Mouse (Mus musculus) brown adipose tissue, adult 24 weeks (tissue): ENCODE results near the gene Mex3b. TPM values are rescaled to one million over a fixed set of nuclear protein-coding genes. Genes with fewer than 3 reads are reported as not detected.

Experiments used
- H3K27ac ChIP-seq: fragments of 200-500 bp; replicated peaks from 2 replicates; pipeline ENCODE4 v1.5.1; 2012; ENCODE audit warnings: low read depth, mild to moderate bottlenecking, low read length
- H3K4me1 ChIP-seq: fragments of 200-500 bp; 2 replicates; pipeline ENCODE4 v1.6.1; 2012; ENCODE audit warnings: low read length, mixed read lengths; ENCODE audit not compliant: control insufficient read depth, insufficient read depth, insufficient read length
- H3K4me3 ChIP-seq: fragments of 200-500 bp; 2 replicates; pipeline ENCODE4 v1.5.1; 2012; ENCODE audit warnings: low read depth, mild to moderate bottlenecking, low read length, moderate library complexity; ENCODE audit not compliant: insufficient read depth
- polyA plus RNA-seq: library from polyadenylated mRNA; stranded (reverse); fragments of >200 nt; gene quantifications from 2 replicates; pipeline ENCODE4 v1.2.4, GENCODE M21; 2012; ENCODE audit not compliant: missing spikeins, insufficient read depth, insufficient read length

Gene Mex3b
- polyA plus RNA-seq, 1 experiment = 0.83 TPM

DNA sequence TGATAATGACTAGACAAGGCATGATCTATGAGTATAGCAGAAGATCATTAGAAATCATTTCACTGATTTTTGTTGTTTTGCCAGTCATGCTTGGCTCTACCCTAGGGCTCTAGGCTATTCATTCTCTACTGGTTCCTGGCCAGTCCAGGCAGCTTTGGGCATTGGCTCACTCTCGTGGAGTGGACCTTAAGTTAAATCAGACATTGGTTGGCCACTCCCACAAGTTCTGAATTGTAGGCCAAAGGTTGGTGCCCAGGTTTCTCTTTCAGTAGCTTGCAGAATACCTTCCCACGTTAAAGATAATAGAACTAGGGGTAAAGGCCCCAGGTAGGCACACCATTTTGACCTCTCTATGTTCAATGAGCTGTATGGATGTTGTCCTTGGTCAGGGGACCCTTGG is 6.5 kb upstream of the Mex3b start:
- Histone ChIP-seq H3K4me3 (no peak overlapping the region), H3K4me1 (no peaks in the 10 kb centered on the region), H3K27ac (no peak overlapping the region)

DNA sequence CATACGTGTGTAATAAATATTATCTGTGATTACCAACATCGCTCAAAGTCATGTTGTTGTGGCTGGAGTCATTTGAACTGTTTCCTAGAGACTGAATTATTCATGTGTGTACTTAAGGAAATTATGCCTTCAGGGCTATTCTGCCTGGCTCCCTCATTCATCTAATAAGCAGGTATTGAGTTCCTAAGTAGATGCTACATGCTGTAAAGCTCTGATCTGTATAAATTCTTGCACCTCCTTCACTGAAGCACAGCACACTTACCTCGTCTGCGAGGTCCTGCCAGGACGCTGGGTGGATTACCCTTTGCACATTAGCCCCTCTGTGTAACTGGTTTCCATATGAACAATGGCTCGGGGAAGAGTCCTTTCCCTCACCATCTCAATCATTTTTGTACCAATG is 3.8 kb upstream of the Mex3b start:
- Histone ChIP-seq H3K4me3 (no peak overlapping the region), H3K27ac (no peak overlapping the region)

DNA sequence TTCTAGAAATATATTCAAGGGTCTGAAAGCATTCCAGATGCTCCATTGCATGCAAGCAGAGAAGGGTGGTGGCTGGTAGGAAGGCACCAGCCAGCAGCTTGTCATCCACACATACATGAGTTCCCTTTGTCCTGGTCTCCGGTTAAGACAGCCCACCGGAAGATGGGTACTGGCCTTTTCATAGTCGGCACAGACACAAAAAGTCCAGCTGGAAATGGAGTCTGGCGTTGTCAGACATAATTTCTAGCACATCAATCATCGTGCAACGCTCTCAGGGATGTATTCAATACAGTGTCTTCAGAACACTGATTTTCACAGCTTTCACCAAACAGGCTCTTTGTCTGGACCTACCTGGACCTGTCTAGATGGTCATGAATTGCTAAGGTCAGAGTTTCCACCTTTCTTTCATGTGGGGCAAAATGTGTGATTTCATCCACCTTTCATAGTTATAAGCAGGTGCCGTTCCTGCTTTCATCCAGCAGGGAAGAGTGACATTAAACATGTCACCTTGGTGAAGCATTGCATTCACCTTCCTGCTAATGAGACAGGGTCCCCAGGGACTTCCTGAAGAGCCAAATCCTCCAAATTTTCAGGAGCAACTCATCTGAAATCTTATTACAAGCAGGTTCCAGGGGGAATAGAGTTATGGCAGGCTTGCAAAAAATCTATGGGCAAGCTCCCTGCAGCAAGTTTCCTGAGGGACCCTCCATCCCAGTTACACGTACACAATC is 2.7 kb upstream of the Mex3b start:
- Histone ChIP-seq H3K27ac (no peak overlapping the region), H3K4me1 (no peaks in the 10 kb centered on the region), H3K4me3 (no peak overlapping the region)

More for the DNA sequence above, 3.8 kb upstream of the Mex3b start:
- no peaks in the 10 kb centered on the region for H3K4me1 ChIP-seq

- Histone ChIP-seq H3K4me3 (peak overlapping the region; percentile 98), H3K27ac (no peak overlapping the region), H3K4me1 (no peaks in the 10 kb centered on the region)
These were observed 2.0 kb upstream of the Mex3b start for GRCm38 (mm10) chr7:82864991-82865771.

- H3K4me1 ChIP-seq = no peaks in the 10 kb centered on the region
- H3K4me3 ChIP-seq = peak overlapping the region; percentile 98
- H3K27ac ChIP-seq = peak overlapping the region; percentile 84
These were observed 1.2 kb upstream of the Mex3b start for GRCm38 (mm10) chr7:82865834-82866485.

DNA sequence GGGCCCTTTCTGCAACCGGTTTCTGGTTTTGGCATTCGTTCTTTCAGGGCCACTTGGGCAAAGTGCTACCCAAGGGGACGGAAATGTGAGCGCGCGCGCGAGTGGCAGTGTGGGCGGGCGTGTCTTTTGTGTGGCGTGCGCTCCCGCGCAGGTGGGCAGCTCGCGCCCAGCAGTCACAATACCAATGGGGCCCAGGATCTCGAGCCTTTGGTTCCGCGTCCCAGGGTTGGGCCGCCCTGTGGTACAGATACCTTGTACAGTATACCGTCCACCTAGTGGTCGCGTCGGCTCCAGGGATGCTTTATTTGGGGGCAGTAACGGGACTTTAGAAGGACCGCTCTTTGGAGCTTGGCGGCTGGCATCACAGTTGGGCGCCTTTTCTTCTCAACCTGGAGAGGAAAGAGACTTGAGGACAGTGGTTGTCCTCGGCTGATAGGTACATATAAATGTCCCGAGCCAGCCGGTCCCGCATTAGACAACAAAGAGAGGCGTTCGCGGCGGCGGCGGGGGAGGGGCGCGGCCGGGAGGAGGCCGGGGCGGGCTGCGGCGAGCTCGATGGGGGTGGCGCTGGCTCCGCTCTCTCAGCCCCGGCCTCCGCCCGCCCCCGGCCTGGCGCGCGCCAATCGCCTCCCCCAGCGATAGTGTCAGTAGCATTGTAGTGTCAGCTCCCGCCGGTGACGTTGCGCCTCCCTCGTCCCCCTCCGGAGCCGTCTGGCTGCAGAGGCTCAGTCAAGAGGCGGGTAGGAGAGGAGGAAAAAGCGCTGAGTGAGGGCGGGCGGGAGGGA is 455 bp upstream of the Mex3b start:
- H3K27ac ChIP-seq = peak overlapping the region; percentile 84

DNA sequence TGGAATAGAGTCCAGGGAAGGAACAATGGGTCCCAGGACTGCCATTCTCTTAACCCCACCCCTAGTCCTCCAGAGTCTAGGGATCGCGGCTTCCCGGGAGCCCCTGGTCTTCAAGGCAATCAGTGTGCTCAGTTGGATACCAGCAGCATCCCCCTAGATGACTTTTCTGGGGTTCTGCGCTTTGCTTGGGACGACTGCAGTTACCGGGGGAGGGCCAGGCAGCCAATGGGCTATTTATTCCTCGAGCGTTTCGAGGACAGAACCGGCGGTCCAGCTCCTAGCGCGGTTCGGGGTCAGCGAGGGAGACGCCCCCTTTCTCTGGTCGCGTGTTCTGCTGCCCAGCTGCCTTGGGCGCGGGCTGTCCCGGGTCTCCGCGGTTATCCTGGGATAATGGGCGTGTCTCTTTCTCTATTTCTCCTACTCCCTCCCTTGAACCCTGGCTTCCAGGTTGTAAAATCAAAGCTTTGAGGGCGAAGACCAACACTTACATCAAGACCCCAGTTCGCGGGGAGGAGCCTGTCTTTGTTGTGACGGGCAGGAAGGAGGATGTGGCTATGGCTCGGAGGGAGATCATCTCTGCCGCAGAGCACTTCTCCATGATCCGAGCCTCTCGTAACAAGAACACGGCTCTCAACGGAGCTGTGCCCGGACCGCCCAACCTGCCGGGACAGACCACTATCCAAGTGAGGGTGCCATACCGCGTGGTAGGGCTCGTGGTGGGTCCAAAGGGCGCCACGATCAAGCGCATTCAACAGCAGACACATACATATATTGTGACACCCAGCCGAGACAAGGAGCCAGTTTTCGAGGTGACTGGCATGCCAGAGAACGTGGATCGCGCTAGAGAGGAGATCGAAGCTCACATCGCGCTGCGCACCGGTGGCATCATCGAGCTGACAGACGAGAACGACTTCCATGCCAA is 1.4 kb downstream of the Mex3b start:
- H3K27ac ChIP-seq = no peak overlapping the region
- no peaks in the 10 kb centered on the region for H3K4me1 ChIP-seq
- peak overlapping the region; percentile 98 for H3K4me3 ChIP-seq

More for the DNA sequence above, 455 bp upstream of the Mex3b start:
- peak overlapping the region; percentile 98 for H3K4me3 ChIP-seq
- no peaks in the 10 kb centered on the region for H3K4me1 ChIP-seq

DNA sequence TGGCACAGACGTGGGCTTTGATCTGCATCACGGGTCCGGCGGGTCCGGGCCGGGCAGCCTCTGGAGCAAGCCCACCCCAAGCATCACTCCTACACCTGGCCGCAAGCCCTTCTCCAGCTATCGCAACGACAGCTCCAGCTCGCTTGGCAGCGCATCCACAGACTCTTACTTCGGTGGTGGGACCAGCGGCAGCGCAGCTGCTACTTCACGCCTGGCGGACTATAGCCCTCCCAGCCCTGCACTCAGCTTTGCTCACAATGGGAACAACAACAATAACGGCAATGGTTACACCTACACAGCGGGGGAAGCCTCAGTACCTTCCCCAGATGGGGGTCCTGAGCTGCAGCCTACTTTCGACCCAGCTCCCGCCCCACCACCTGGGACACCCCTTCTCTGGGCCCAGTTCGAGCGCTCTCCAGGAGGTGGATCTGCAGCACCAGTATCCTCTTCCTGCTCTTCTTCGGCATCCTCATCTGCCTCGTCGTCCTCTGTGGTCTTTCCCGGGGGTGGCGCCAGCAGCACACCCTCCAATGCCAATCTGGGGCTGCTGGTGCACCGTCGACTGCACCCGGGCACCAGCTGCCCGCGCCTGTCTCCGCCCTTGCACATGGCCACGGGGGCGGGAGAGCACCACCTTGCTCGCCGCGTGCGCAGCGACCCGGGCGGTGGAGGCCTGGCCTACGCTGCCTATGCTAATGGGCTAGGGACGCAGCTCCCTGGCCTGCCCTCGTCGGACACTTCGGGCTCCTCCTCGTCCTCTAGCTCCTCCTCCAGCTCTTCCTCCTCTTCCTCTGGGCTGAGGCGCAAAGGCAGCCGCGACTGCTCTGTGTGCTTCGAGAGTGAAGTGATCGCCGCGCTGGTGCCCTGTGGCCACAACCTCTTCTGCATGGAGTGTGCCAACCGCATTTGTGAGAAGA is 2.4 kb downstream of the Mex3b start:
- H3K4me1 ChIP-seq = no peaks in the 10 kb centered on the region
- peak overlapping the region; percentile 98; the same call in 1 of the 2 replicates for H3K4me3 ChIP-seq
- H3K27ac ChIP-seq = no peak overlapping the region

DNA sequence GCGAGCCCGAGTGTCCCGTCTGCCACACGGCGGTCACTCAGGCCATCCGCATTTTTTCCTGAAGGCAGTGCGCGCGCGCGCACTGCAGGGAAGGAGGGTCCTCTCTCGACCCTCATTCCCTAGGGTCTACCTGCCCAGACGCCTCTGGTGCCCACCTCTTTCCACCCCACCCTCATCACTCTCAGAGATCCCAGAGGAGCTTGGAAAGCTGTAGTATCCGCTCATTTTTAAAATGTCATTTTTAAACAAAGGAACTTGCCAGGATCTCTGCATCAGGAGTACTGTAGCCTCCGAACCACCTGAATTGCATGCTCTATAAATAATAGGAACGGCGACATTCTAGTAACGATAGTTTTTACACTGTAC is 3.0 kb downstream of the Mex3b start:
- Histone ChIP-seq H3K4me3 (peak overlapping the region; percentile 98; the same call in 1 of the 2 replicates), H3K27ac (no peak overlapping the region), H3K4me1 (no peaks in the 10 kb centered on the region)

DNA sequence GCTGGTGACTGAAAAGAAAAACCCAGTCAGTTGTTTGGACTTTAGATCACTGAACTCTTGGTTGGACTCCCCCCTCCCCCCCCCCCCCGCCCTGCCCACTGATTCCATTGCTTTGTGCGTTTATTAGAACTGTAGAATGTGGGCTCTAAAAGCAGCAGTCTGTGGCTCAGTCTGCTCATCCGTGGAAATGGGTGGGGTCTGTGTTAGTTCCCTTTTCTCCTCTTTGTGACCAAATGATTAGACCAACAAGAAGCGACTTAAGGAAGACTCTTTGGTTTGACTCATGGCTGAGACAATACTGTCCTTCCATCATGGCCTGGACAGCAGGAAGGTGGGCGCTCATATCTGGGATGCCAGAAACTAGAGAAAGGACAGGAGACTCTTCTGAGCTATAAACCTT is 9.4 kb downstream of the Mex3b start:
- Histone ChIP-seq H3K27ac (no peak overlapping the region), H3K4me1 (no peaks in the 10 kb centered on the region), H3K4me3 (no peak overlapping the region)

- H3K27ac ChIP-seq = no peak overlapping the region
- H3K4me1 ChIP-seq = no peaks in the 10 kb centered on the region
- H3K4me3 ChIP-seq = no peak overlapping the region
These were observed 12.9 kb downstream of the Mex3b start for GRCm38 (mm10) chr7:82880016-82880415.

GRCm38 (mm10) chr7:82880700-82881099 is 13.6 kb downstream of the Mex3b start:
- Histone ChIP-seq H3K27ac (no peak overlapping the region), H3K4me1 (no peaks in the 10 kb centered on the region), H3K4me3 (no peak overlapping the region)

DNA sequence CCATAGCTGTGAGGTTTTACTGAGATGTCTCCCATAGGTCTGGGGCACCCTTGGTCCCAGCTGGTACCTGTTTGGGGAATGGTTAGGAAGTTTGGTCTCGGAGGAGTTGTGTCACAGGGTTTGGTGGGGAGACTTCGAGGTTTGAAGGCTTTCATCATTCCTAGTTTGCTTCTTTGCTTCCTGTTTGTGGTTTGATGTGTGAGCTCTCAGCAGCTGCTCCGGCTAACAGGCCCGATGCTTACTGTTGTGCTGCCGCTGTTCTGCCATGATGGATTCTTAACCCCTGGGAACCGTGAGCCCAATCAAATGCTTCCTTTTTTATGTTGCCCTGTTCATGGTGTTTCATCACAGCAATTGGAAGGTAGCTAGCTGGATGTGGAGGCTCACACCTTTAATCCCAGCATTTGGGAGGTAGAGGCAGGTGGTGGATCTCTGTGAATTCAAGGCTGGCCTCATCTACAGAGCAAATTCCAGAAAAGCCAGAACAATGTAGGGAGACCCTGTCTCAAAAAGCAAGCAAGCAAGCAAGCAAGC is 23.3 kb downstream of the Mex3b start:
- H3K27ac ChIP-seq = no peak overlapping the region
- no peak overlapping the region for H3K4me3 ChIP-seq
- H3K4me1 ChIP-seq = no peaks in the 10 kb centered on the region
